Mouse (Mus musculus): Measurements from ENCODE around the gene Aplp1. TPM values are rescaled to one million over a fixed set of nuclear protein-coding genes. Genes with fewer than 3 reads are reported as not detected.
"Not testable (repeated sequence)": the region's sequence is repeated elsewhere in the genome, so short reads cannot be mapped to it uniquely, and the experiment has no call there.

Aplp1 gene
- total RNA-seq (2021) = 1,000 to 10,000 TPM; 1,238 to 1,418 TPM

GRCm38 (mm10) chr7:30444971-30445751 lies at the start of gene Aplp1:
Gene Aplp1, minus strand, starts transcription at chr7:30445535.
- peak; percentile 81 to 92 for DNase-seq (ENCODE audit: low spot score in 2 of 2)
- intact Hi-C loops (cut with DNase I) = loop anchor here (5.0 to 10.0 kb wide), 2 partner anchors 47 to 90 kb away; partner anchors contain the start of genes Arhgap33 and Prodh2

GRCm38 (mm10) chr7:30493401-30493931 lies 48.1 kb upstream of the Aplp1 start, which contains the start of gene Prodh2:
Gene Prodh2, plus strand, starts transcription at chr7:30493622.
- intact Hi-C loops (cut with DNase I) = loop anchor here (5.0 kb wide), 2 partner anchors 44 to 51 kb away; partner anchors contain the start of gene Arhgap33

GRCm38 (mm10) chr7:30492765-30493164 lies 47.4 kb upstream of the Aplp1 start:
- intact Hi-C loops (cut with DNase I) = loop anchor here (5.0 kb wide), 2 partner anchors 45 to 50 kb away; partner anchors contain the start of gene Arhgap33
- peak; percentile 57 to 67 for DNase-seq (ENCODE audit: low spot score in 2 of 2)

More at GRCm38 (mm10) chr7:30493401-30493931, 48.1 kb upstream of the Aplp1 start, which contains the start of gene Prodh2:
- no peak for DNase-seq (ENCODE audit: low spot score in 2 of 2)

GRCm38 (mm10) chr7:30490957-30491307 lies 45.6 kb upstream of the Aplp1 start:
- intact Hi-C loops (cut with DNase I) = loop anchor here (5.0 kb wide), 2 partner anchors 46 to 49 kb away; partner anchors contain the start of gene Arhgap33
- no peak for DNase-seq (ENCODE audit: low spot score in 2 of 2)

- intact Hi-C loops (cut with DNase I) = loop anchor here (5.0 kb wide), 2 partner anchors 47 to 48 kb away; partner anchors contain the start of gene Arhgap33
- peak; percentile 31 to 40 for DNase-seq (ENCODE audit: low spot score in 2 of 2)
These were observed 45.1 kb upstream of the Aplp1 start for GRCm38 (mm10) chr7:30490251-30490956.

GRCm38 (mm10) chr7:30484250-30484649 lies 38.9 kb upstream of the Aplp1 start:
- intact Hi-C loops (cut with DNase I) = no loop called here
- no peak for DNase-seq (ENCODE audit: low spot score in 2 of 2)

- DNase-seq (ENCODE audit: low spot score in 2 of 2) = peak; percentile 46 to 60
- intact Hi-C loops (cut with DNase I) = no loop called here
These were observed 32.4 kb upstream of the Aplp1 start for GRCm38 (mm10) chr7:30477415-30478381.

GRCm38 (mm10) chr7:30476136-30476535 lies 30.8 kb upstream of the Aplp1 start:
- intact Hi-C loops (cut with DNase I); DNase-seq (ENCODE audit: low spot score in 2 of 2): not testable (repeated sequence)

- intact Hi-C loops (cut with DNase I) = no loop called here
- no peak for DNase-seq (ENCODE audit: low spot score in 2 of 2)
These were observed 29.7 kb upstream of the Aplp1 start for GRCm38 (mm10) chr7:30474999-30475398.

GRCm38 (mm10) chr7:30472411-30472810 lies 27.1 kb upstream of the Aplp1 start:
- intact Hi-C loops (cut with DNase I) = loop anchor here (2.0 kb wide), 1 partner anchor 30 kb away; no protein-coding TSS in a partner anchor
- no peak for DNase-seq (ENCODE audit: low spot score in 2 of 2)

GRCm38 (mm10) chr7:30464816-30465300 lies 19.5 kb upstream of the Aplp1 start:
- intact Hi-C loops (cut with DNase I) = no loop called here
- DNase-seq (ENCODE audit: low spot score in 2 of 2) = no peak

- intact Hi-C loops (cut with DNase I) = no loop called here
- no peak for DNase-seq (ENCODE audit: low spot score in 2 of 2)
These were observed 18.7 kb upstream of the Aplp1 start for GRCm38 (mm10) chr7:30463996-30464395.

GRCm38 (mm10) chr7:30463568-30463967 lies 18.2 kb upstream of the Aplp1 start:
- intact Hi-C loops (cut with DNase I) = no loop called here
- no peak for DNase-seq (ENCODE audit: low spot score in 2 of 2)

- intact Hi-C loops (cut with DNase I) = no loop called here
- DNase-seq (ENCODE audit: low spot score in 2 of 2) = no peak
These were observed 14.1 kb upstream of the Aplp1 start for GRCm38 (mm10) chr7:30459484-30459883.

GRCm38 (mm10) chr7:30457629-30458330 lies 12.4 kb upstream of the Aplp1 start, which contains the start of the genes Kirrel2 and Nphs1:
Gene Kirrel2, minus strand, starts transcription at chr7:30457690.
Gene Nphs1, plus strand, starts transcription at chr7:30458315.
- DNase-seq (ENCODE audit: low spot score in 2 of 2) = peak; percentile 74 to 77
- intact Hi-C loops (cut with DNase I) = no loop called here

GRCm38 (mm10) chr7:30456911-30457628 lies 11.7 kb upstream of the Aplp1 start:
- DNase-seq (ENCODE audit: low spot score in 2 of 2) = no peak
- intact Hi-C loops (cut with DNase I) = no loop called here

- no peak for DNase-seq (ENCODE audit: low spot score in 2 of 2)
- intact Hi-C loops (cut with DNase I) = no loop called here
These were observed 11.2 kb upstream of the Aplp1 start for GRCm38 (mm10) chr7:30456487-30456886.
